Mouse (Mus musculus) spleen, adult 2 months (tissue): ENCODE results near the gene Fam196b. TPM values are rescaled to one million over a fixed set of nuclear protein-coding genes. Genes with fewer than 3 reads are reported as not detected.

Source experiments
- DNase-seq, 2 experiments: peaks; one replicate each; pipeline versions ENCODE4 v3.0.0 to v3.0.0-alpha.2; 2012 to 2021; ENCODE audit warnings: low spot score in 2 of 2, low read depth in 1 of 2
- H3K27ac ChIP-seq: fragments of 200-500 bp; 2 replicates; pipeline ENCODE4 v1.5.1; 2012; ENCODE audit warnings: low read length, inconsistent platforms; ENCODE audit not compliant: insufficient read depth
- H3K27me3 ChIP-seq: fragments of 200-500 bp; 2 replicates; pipeline ENCODE4 v1.6.1; 2012; ENCODE audit warnings: mild to moderate bottlenecking, moderate library complexity, low read length, inconsistent platforms; ENCODE audit not compliant: control insufficient read depth, insufficient read depth
- H3K36me3 ChIP-seq: fragments of 200-500 bp; 2 replicates; pipeline ENCODE4 v1.6.1; 2012; ENCODE audit warnings: mild to moderate bottlenecking, low read length, inconsistent platforms; ENCODE audit not compliant: control insufficient read depth, insufficient read depth
- H3K4me1 ChIP-seq: fragments of 200-500 bp; 2 replicates; pipeline ENCODE4 v1.6.1; 2011; ENCODE audit warnings: inconsistent platforms; ENCODE audit not compliant: control insufficient read depth, insufficient read depth, insufficient read length
- H3K4me3 ChIP-seq: fragments of 200-500 bp; 2 replicates; pipeline ENCODE4 v1.5.1; 2011; ENCODE audit warnings: mild to moderate bottlenecking, inconsistent platforms; ENCODE audit not compliant: insufficient read depth, insufficient read length; ENCODE audit errors: extremely low read depth
- CTCF ChIP-seq: fragments of 200-500 bp; IDR thresholded peaks from 2 replicates; pipeline ENCODE4 v1.5.1; 2011; ENCODE audit warnings: mild to moderate bottlenecking, inconsistent platforms; ENCODE audit not compliant: insufficient read depth, insufficient read length, insufficient replicate concordance; ENCODE audit errors: extremely low read depth
- POLR2A ChIP-seq: fragments of 200-500 bp; IDR thresholded peaks from 2 replicates; pipeline ENCODE4 v1.6.1; 2011; ENCODE audit warnings: low read depth, low read length, inconsistent platforms
- WGBS: fragments of 180-500 bp; shearing (Covaris S2); methylation state at CpG from one replicate; pipeline ENCODE4 v1.1.7; 2018; 5-methylcytosine and 5-hydroxymethylcytosine counted together
- polyA plus RNA-seq: library from polyadenylated mRNA; depleted of rRNA; stranded (reverse); fragments of >200 nt; gene quantifications from 2 replicates; pipeline ENCODE4 v1.2.3, GENCODE M21; 2012; rRNA removed

Fam196b gene
- polyA plus RNA-seq, 1 experiment = 0.05 TPM

DNA sequence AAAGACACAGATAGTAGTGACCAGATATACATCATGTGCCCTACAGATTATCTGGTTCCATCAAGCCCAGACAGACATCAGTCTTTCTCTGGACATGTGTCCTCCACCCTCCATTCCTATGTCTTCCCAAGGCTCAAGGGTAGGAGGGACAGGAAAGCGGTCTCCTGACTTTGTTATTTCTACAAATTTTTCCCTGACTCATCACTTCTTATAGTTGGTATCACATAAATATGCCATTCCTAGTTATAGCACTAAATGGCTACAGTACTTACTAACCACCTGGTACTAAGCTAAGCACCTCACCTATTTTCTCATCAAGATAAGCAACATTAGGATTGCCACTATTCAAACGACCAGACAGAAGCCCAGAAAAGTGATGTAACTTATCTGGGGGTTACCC, 123.8 kb downstream of the Fam196b start:
- WGBS = 69% methylated on average over 2 of the region's 2 CpGs
- no peak for DNase-seq
- no peak overlapping the region for H3K27ac ChIP-seq
- peaks cover 9% of the 10 kb centered on the region for H3K36me3 ChIP-seq
- H3K27me3 ChIP-seq = no peaks in the 10 kb centered on the region
- H3K4me1 ChIP-seq = no peaks in the 10 kb centered on the region
- no peak for TF ChIP-seq POLR2A
- no peak for TF ChIP-seq CTCF
- H3K4me3 ChIP-seq = no peak overlapping the region

DNA sequence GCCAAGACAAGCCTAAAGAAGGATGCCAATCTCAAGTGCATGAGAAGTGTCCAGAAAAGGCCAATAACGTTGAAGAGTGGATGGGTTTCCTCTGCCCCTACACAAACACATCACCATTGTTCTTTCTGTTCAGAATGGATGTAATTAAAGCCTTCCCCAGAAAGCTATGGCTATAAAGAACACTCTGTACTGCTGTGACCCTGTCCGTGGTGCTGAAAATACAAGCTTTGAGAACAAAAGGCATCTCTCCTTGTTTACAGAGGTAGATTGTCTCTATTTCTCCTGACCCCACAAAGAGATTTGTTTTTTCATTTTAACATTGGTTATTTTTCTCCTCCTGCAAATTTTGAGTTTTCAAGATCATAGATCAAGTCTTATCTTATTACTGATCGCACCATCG, 133.3 kb downstream of the Fam196b start:
- Histone ChIP-seq H3K27me3 (no peaks in the 10 kb centered on the region), H3K4me3 (no peak overlapping the region), H3K4me1 (no peaks in the 10 kb centered on the region), H3K36me3 (peaks cover 9% of the 10 kb centered on the region), H3K27ac (no peak overlapping the region)
- TF ChIP-seq CTCF = no peak
- no peak for TF ChIP-seq POLR2A
- WGBS = 57% methylated on average over 4 of the region's 4 CpGs
- peak; percentile 1 to 9 for DNase-seq

DNA sequence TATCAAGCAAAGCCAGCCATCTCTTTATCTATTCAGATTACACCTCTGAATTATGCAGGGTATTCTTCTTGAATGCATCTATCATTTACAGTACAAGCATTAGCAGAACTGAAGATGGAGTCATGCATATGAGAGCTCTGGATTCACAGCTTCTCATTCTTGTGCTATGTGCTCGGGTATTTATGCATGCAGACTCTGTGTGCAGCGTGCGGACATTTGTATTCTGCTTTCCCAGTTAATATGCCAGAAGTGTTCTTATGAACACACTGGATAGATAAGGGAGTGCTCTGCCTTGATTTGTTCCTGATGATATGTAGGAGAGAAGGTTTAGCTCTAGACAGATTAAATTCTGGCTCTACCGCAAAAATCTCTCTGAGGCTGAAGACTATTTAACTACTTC, 135.3 kb downstream of the Fam196b start:
- WGBS = 94% methylated on average over 4 of the region's 4 CpGs
- Histone ChIP-seq H3K4me3 (no peak overlapping the region), H3K27ac (no peak overlapping the region), H3K36me3 (peaks cover 10% of the 10 kb centered on the region), H3K27me3 (no peaks in the 10 kb centered on the region), H3K4me1 (no peaks in the 10 kb centered on the region)
- no peak for TF ChIP-seq POLR2A
- TF ChIP-seq CTCF = no peak
- DNase-seq = no peak

DNA sequence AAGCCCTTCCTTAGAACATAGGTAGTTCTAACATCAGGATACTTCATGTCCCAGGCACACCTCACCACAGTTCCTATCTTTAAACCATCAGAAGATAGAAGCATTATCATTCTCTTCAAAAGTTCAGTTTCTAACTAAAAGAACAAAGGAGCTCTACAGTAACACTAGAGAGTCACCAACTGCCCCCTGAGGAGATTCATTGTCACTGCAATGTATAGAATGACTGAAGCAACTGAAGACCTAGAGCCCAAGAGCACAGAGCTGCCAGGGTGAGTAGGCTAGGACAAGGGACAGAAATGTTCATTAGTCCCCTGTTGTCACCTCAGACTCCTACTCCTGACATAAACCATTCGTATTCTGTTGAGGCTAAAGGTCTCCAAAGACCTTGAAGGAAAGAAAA, 152.4 kb downstream of the Fam196b start:
- Histone ChIP-seq H3K4me3 (no peak overlapping the region), H3K36me3 (peaks cover 11% of the 10 kb centered on the region), H3K4me1 (no peaks in the 10 kb centered on the region), H3K27ac (no peak overlapping the region), H3K27me3 (no peaks in the 10 kb centered on the region)
- TF ChIP-seq POLR2A = no peak
- no peak for TF ChIP-seq CTCF
- DNase-seq = no peak
- WGBS = 90% methylated on average over 1 of the region's 1 CpGs

DNA sequence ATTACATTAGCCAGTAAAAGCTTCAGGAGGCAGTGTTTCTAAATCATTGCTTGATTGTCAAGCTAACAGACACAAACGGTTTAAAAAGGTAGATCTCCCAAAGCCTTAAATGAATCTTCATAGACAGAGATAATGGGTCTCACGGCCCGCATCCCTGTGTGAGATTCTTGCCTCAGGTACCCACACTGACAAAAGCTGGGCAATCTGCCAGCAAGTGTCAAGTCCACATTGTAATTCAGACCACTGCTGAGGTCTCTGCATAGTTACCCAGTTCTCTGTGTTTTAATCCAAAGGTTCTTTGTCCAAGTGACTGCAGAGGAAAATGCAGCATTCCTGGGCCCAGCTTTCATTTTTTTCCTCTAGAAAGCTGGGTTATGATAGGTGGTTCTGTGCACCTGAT, 153.9 kb downstream of the Fam196b start:
- Histone ChIP-seq H3K27ac (no peak overlapping the region), H3K4me1 (no peaks in the 10 kb centered on the region), H3K4me3 (no peak overlapping the region), H3K36me3 (peaks cover 7% of the 10 kb centered on the region), H3K27me3 (no peaks in the 10 kb centered on the region)
- no peak for DNase-seq
- TF ChIP-seq CTCF = no peak
- 91% methylated on average over 3 of the region's 3 CpGs for WGBS

DNA sequence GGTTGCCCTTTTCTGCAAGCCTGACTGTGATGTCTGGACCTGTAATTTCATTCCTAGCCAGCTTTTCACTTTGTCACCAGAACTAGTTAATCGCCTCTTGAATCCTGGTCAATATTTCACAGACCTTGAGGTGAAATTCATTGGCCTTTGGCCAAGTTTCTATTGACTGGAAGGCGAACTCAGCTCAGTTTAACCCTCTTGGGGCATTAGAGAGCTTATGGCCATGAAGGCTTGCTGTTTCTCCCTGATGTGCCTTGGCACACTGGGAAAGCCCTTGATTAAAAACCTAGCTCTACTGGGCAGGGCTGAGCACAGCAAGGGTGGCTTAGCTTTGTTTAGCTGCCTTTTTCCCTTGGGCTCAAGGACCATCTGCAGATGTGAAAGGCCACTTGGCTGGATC, 155.2 kb downstream of the Fam196b start:
- 91% methylated on average over 2 of the region's 2 CpGs for WGBS
- no peaks in the 10 kb centered on the region for H3K27me3 ChIP-seq
- H3K36me3 ChIP-seq = peaks cover under 1% of the 10 kb centered on the region

More for the DNA sequence above, 155.2 kb downstream of the Fam196b start:
- DNase-seq = no peak
- no peak for TF ChIP-seq CTCF
- TF ChIP-seq POLR2A = no peak
- no peak overlapping the region for H3K4me3 ChIP-seq
- H3K4me1 ChIP-seq = no peaks in the 10 kb centered on the region
- H3K27ac ChIP-seq = no peak overlapping the region

Other genes starting within 250 kb of the Fam196b start
- gene 4930469K13Rik, start 216.3 kb upstream of the Fam196b start, polyA plus RNA-seq = not detected in 2 replicates
- not detected in 2 replicates for gene Foxi1, start 106.7 kb upstream of the Fam196b start, polyA plus RNA-seq